Comparison of ENCODE assay signal across 11 mouse cellular contexts in genomic region chr17:84266161-84266948, GRCm38 (mm10).
DNase-seq lines count a peak whose midpoint lies in the region; ATAC-seq and TF ChIP-seq lines count a peak whose summit lies in the region.
"Had no signal": no experiment of that assay in that cellular context is flagged by ENCODE, and none has a peak within 500 bp of the region (broad histone marks: within the 10 kb centered on the region; RNA-seq: fewer than 3 reads in every experiment).

No protein-coding gene starts in this region.

- no peak overlapping the region for H3K4me2 ChIP-seq in heart, embryonic 12.5 days
- no peak overlapping the region for H3K4me2 ChIP-seq in liver, embryonic 11.5 days
- no peak overlapping the region for H3K4me2 ChIP-seq in stomach, postnatal 0 days (replicated peaks; ENCODE audit: low read depth)
- H3K4me2 ChIP-seq: hindbrain, embryonic 15.5 days had no signal

- H3K4me3 ChIP-seq in heart, embryonic 12.5 days, result no peak overlapping the region
- no peak overlapping the region for H3K4me3 ChIP-seq in spleen, adult 2 months (ENCODE audit: extremely low read depth, insufficient read depth, insufficient read length)
- H3K4me3 ChIP-seq in liver, embryonic 11.5 days (ENCODE audit: low read depth, low read length), result no peak overlapping the region
- H3K4me3 ChIP-seq in stomach, postnatal 0 days (ENCODE audit: low read depth, low read length), result no peak overlapping the region
- H3K4me3 ChIP-seq: hindbrain, embryonic 15.5 days had no signal

- H3K9ac ChIP-seq in heart, embryonic 12.5 days, result 0 out of 2 replicates have a peak overlapping the region, but pooled peaks have one; percentile 10
- no peak overlapping the region for H3K9ac ChIP-seq in liver, embryonic 11.5 days (ENCODE audit: low read depth, low read length)
- peak overlapping the region; percentile 45; the same call in 1 of the 2 replicates for H3K9ac ChIP-seq in stomach, postnatal 0 days (ENCODE audit: low read length)
- H3K9ac ChIP-seq: hindbrain, embryonic 15.5 days had no signal

- H3K9me3 ChIP-seq in heart, embryonic 12.5 days (replicated peaks), result no peaks in the 10 kb centered on the region
- H3K9me3 ChIP-seq in liver, embryonic 11.5 days (ENCODE audit: control insufficient read depth, low read length), result no peaks in the 10 kb centered on the region
- no peaks in the 10 kb centered on the region for H3K9me3 ChIP-seq in stomach, postnatal 0 days (ENCODE audit: control insufficient read depth, low read length)
- H3K9me3 ChIP-seq: hindbrain, embryonic 15.5 days had no signal

- no peaks in the 10 kb centered on the region for H3K27me3 ChIP-seq in heart, embryonic 12.5 days (replicated peaks)
- H3K27me3 ChIP-seq in spleen, adult 2 months (ENCODE audit: control insufficient read depth, insufficient read depth, low read length), result no peaks in the 10 kb centered on the region
- H3K27me3 ChIP-seq in liver, embryonic 11.5 days (replicated peaks; ENCODE audit: control insufficient read depth, insufficient read depth, low read length), result no peaks in the 10 kb centered on the region
- no peaks in the 10 kb centered on the region for H3K27me3 ChIP-seq in stomach, postnatal 0 days (ENCODE audit: control insufficient read depth, insufficient read depth, low read length)
- H3K27me3 ChIP-seq: CH12.LX; hindbrain, embryonic 15.5 days had no signal

- 72% methylated on average over 3 of the region's 3 CpGs for WGBS in heart, embryonic 12.5 days
- 82% methylated on average over 3 of the region's 3 CpGs for WGBS in spleen, adult 2 months
- WGBS in liver, embryonic 11.5 days, result 92% methylated on average over 3 of the region's 3 CpGs
- WGBS in stomach, postnatal 0 days, result 46% methylated on average over 3 of the region's 3 CpGs

- H3K27ac ChIP-seq in heart, embryonic 12.5 days (ENCODE audit: poor library complexity, severe bottlenecking), result peak overlapping the region; percentile 76
- 0 out of 2 replicates have a peak overlapping the region, but pooled peaks have one; percentile 0 for H3K27ac ChIP-seq in spleen, adult 2 months (ENCODE audit: insufficient read depth, low read length)
- 0 out of 2 replicates have a peak overlapping the region, but pooled peaks have one; percentile 1 for H3K27ac ChIP-seq in liver, embryonic 11.5 days (ENCODE audit: low read depth, low read length)
- peak overlapping the region; percentile 90 for H3K27ac ChIP-seq in stomach, postnatal 0 days (replicated peaks)
- H3K27ac ChIP-seq: hindbrain, embryonic 15.5 days had no signal

- no peaks in the 10 kb centered on the region for H3K36me3 ChIP-seq in heart, embryonic 12.5 days
- H3K36me3 ChIP-seq in spleen, adult 2 months (ENCODE audit: control insufficient read depth, insufficient read depth, low read length), result peaks cover 4% of the 10 kb centered on the region
- no peaks in the 10 kb centered on the region for H3K36me3 ChIP-seq in liver, embryonic 11.5 days (ENCODE audit: control insufficient read depth, insufficient read depth, low read length)
- H3K36me3 ChIP-seq in stomach, postnatal 0 days (ENCODE audit: control insufficient read depth, insufficient read depth, low read length), result no peaks in the 10 kb centered on the region
- H3K36me3 ChIP-seq: hindbrain, embryonic 15.5 days had no signal

- no peak for TF ChIP-seq CTCF in spleen, adult 2 months (IDR thresholded peaks at IDR 0.05; ENCODE audit: extremely low read depth, insufficient read depth, insufficient read length, insufficient replicate concordance)
- TF ChIP-seq CTCF in stomach, postnatal 0 days (IDR thresholded peaks at IDR 0.05; ENCODE audit: low read depth), result peak; percentile 26; the same call in 1 of the 2 replicates

- TF ChIP-seq POLR2A in spleen, adult 2 months (IDR thresholded peaks at IDR 0.05; ENCODE audit: low read depth, low read length), result no peak

- H3K4me1 ChIP-seq in heart, embryonic 12.5 days (replicated peaks), result peaks cover 48% of the 10 kb centered on the region
- H3K4me1 ChIP-seq in spleen, adult 2 months (ENCODE audit: control insufficient read depth, insufficient read depth, insufficient read length), result peaks cover 2% of the 10 kb centered on the region; the same call in 1 of the 2 replicates
- peaks cover 44% of the 10 kb centered on the region for H3K4me1 ChIP-seq in liver, embryonic 11.5 days (replicated peaks; ENCODE audit: control insufficient read depth, insufficient read depth, low read length)
- peaks cover 17% of the 10 kb centered on the region for H3K4me1 ChIP-seq in stomach, postnatal 0 days (replicated peaks; ENCODE audit: control insufficient read depth, insufficient read depth)
- H3K4me1 ChIP-seq: hindbrain, embryonic 15.5 days had no signal

- no peak for DNase-seq in heart, adult 8-10 months (ENCODE audit: low spot score)
- DNase-seq in spleen, adult 2 months (ENCODE audit: low read depth in 1 of 2, low spot score in 2 of 2), result no peak
- DNase-seq in spleen, postnatal 4 days (ENCODE audit: low spot score in 2 of 2), result no peak
- DNase-seq in liver, embryonic 11.5 days (ENCODE audit: low spot score), result no peak
- DNase-seq in stomach, postnatal 0 days (ENCODE audit: low spot score), result peak; percentile 47
- no peak for DNase-seq in thymus, adult 18-20 months
- no peak for DNase-seq in layer of hippocampus, postnatal 25 days (ENCODE audit: extremely low spot score in 1 of 2, low spot score in 1 of 2)
- DNase-seq: cerebellum, adult 2 months had no signal

- TF ChIP-seq EP300 in stomach, postnatal 0 days (optimal IDR thresholded peaks at IDR 0.05), result peak; percentile 11

- 0 out of 2 replicates have a peak, but pooled peaks have one; percentile 24 for ATAC-seq in heart, embryonic 12.5 days (ENCODE audit: insufficient number of reproducible peaks, low FRiP score)
- no peak for ATAC-seq in liver, embryonic 11.5 days (replicated peaks; ENCODE audit: low FRiP score)
- ATAC-seq in stomach, postnatal 0 days (ENCODE audit: low FRiP score, low TSS enrichment), result peak; percentile 59

Comparison
In these comparisons a context has a peak if more than half of its experiments do, and no peak if none do; other contexts are left out.
1. H3K27ac ChIP-seq: peak in every context shown above with its lines; median percentile 90 in stomach, postnatal 0 days; 76 in heart, embryonic 12.5 days; 1 in liver, embryonic 11.5 days; 0 in spleen, adult 2 months.